Mouse (Mus musculus): ENCODE data around the gene Flot2.

The Flot2 gene

DNA sequence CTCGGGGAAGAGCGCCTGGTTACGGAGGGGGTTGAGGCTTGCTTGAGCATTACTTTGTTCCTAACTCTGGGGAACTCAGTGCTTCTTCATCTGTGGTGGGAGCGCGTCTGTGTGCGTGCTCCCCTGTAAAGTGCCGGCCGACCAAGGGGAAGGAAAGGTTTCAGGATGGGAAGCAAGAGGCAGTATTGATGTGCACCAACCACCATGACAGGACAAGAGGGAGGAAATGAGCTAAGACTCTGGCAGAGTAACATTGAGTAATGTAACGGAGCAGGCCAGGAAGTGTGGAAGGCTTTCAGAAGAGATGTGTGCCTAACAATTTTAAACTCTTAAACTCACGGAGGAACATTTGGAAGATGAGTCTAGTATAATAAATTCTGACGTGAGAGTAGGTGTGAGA lies 63.0 kb downstream of the Flot2 start:
- no peak for DNase-seq (ENCODE audit: low read depth, low spot score)

DNA sequence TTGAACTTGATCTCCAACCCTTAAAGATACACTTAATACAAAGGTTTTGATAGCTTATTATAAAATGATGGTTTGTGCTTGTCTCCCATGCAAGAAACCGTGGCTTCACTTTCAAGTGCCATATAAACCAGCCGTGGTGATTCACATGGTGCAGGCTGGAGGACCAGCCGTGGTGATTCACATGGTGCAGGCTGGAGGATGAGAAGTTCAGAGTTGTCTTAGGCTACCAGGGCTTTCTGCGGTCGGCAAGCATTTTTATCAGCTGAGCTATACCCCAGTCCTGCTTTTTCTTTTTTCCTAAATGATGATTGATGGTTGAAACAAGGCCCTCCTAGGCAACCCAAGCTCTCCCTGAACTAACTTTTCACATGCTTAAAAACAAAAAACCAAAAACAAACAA lies 64.4 kb downstream of the Flot2 start:
- no peak for DNase-seq (ENCODE audit: low read depth, low spot score)

DNA sequence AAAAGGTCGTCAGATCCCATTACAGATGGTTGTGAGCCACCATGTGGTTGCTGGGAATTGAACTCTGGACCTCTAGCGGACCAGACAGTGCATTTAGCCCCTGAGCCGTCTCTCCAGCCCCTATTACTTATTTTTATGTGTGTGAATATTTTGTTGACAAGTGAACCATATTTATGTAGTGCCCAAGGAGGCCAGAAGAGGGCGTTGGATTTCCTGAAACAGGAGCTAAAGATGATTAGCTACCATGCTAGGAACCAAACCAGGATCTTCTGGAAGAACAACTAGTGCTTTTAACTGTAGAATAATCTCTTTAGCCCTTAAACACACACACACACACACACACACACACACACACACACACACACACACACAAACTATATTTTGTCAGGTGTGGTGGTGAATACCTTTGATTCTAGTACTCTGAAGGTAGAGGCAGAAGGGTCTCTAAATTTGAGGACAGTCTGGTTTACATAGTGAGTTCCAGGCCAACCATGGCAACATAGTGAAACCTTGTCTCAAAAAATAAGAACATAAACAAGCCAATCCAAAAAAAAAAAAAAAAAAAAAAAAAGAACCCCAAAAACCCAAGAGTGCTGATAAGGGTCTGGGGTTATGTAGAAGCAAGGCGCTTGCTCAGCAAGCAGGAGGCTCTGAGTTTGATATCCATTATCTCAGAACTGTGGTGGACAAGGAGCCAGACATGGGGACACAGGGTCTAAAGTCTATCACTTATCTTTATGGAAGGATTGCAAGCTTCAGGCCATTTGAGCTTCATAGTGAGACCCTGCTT lies 65.4 kb downstream of the Flot2 start:
- peak; percentile 40 for DNase-seq (ENCODE audit: low read depth, low spot score)

DNA sequence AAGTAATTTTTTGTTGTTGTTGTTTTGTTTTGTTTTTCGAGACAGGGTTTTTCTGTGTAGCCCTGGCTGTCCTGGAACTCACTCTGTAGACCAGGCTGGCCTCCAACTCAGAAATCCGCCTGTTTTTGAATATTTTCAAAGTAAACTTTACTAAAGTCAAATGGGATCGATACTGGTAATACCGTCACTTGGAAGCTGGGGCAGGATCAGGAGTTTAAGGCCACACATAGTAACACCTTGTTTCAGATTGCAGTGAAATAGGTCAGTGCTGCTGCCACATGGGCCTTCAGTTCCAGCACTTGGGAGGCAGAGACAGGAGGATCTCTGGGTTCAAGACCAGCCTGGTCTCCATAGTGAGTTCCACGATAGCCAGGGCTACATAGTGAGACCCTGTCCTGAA lies 66.8 kb downstream of the Flot2 start:
- DNase-seq (ENCODE audit: low read depth, low spot score), result no peak
